Mouse (Mus musculus) liver, embryonic 14.5 days (tissue): Measurements from ENCODE around the gene Mink1. TPM values are rescaled to one million over a fixed set of nuclear protein-coding genes. Genes with fewer than 3 reads are reported as not detected.

ENCODE experiments used
- ATAC-seq: fragments of 200-750 bp; cut with Nextera tagmentation; 2 replicates; pipeline ENCODE4 v1.8.0; 2017; ENCODE audit warnings: moderate number of reproducible peaks, mild to moderate bottlenecking, moderate library complexity; ENCODE audit not compliant: insufficient read depth
- DNase-seq, 3 experiments: peaks; one replicate each; pipeline ENCODE4 v3.0.0-alpha.2; 2012 to 2013; ENCODE audit warnings: low read depth in 3 of 3, low spot score in 3 of 3
- H3K27ac ChIP-seq: fragments of 300-500 bp; sonication (generic); 2 replicates; pipeline ENCODE4 v1.5.1; 2014; ENCODE audit warnings: moderate library complexity, mild to moderate bottlenecking, control low read depth, inconsistent platforms
- H3K27me3 ChIP-seq: fragments of 300-500 bp; sonication (generic); 2 replicates; pipeline ENCODE4 v1.6.1; 2014; ENCODE audit warnings: mild to moderate bottlenecking, low read length, moderate library complexity; ENCODE audit not compliant: control insufficient read depth, insufficient read depth
- H3K36me3 ChIP-seq: fragments of 300-500 bp; sonication (generic); replicated peaks from 2 replicates; pipeline ENCODE4 v1.6.1; 2014; ENCODE audit warnings: low read depth; ENCODE audit not compliant: control insufficient read depth, insufficient read depth
- H3K4me1 ChIP-seq, 2 experiments: fragments of 200-500 bp in 1 of 2; fragments of 300-500 bp in 1 of 2; sonication (generic) in 1 of 2; replicated peaks; 2 replicates each; pipeline ENCODE4 v1.6.1; 2012 to 2014; ENCODE audit warnings: antibody characterized with exemption in 1 of 2, inconsistent platforms in 1 of 2, low read length in 1 of 2; ENCODE audit not compliant: control insufficient read depth in 2 of 2, insufficient read depth in 2 of 2
- H3K4me2 ChIP-seq: fragments of 300-500 bp; sonication (generic); 2 replicates; pipeline ENCODE4 v1.6.1; 2014; ENCODE audit warnings: low read depth, mild to moderate bottlenecking, control low read depth, moderate library complexity
- H3K4me3 ChIP-seq, 2 experiments: fragments of 200-500 bp in 1 of 2; fragments of 300-500 bp in 1 of 2; sonication (generic) in 1 of 2; 2 replicates each; pipeline ENCODE4 v1.5.1; 2012 to 2014; ENCODE audit warnings: low read depth in 2 of 2, low read length in 2 of 2, mild to moderate bottlenecking in 2 of 2, control low read depth in 1 of 2, inconsistent platforms in 1 of 2, moderate library complexity in 1 of 2; ENCODE audit not compliant: insufficient read depth in 1 of 2
- H3K9ac ChIP-seq: fragments of 300-500 bp; sonication (generic); replicated peaks from 2 replicates; pipeline ENCODE4 v1.6.1; 2014; ENCODE audit warnings: mild to moderate bottlenecking, control low read depth, moderate library complexity
- H3K9me3 ChIP-seq: fragments of 300-500 bp; sonication (generic); 2 replicates; pipeline ENCODE4 v1.6.1; 2016; ENCODE audit warnings: low read length, mixed read lengths; ENCODE audit not compliant: control insufficient read depth
- CTCF ChIP-seq: IDR thresholded peaks from 2 replicates; pipeline ENCODE4 v1.5.1; 2016; ENCODE audit warnings: antibody characterized with exemption, low read depth, control low read depth
- EP300 ChIP-seq: IDR thresholded peaks from 2 replicates; pipeline ENCODE4 v1.6.1; 2016; ENCODE audit warnings: antibody characterized with exemption, low read depth
- WGBS: fragments of 180-500 bp; shearing (Covaris S2); extraction: QIAGEN DNeasy Blood & Tissue Kit; methylation state at CpG from one replicate; pipeline ENCODE4 v1.1.7; 2014; ENCODE audit not compliant: insufficient replicate concordance; 5-methylcytosine and 5-hydroxymethylcytosine counted together
- polyA plus RNA-seq, 2 experiments: library from polyadenylated mRNA; depleted of rRNA in 1 of 2; stranded (reverse) in 1 of 2; unstranded in 1 of 2; fragments of >200 nt; fragmentation: Nextera tagmentation in 1 of 2; extraction: Ambion mirVana in 1 of 2; gene quantifications; 2 replicates each; pipeline versions ENCODE4 v1.2.1 to v1.2.3; 2012 to 2014

The Mink1 gene
- polyA plus RNA-seq, 2 experiments = 3.7 to 14.1 TPM

- Histone ChIP-seq H3K4me1 (peaks cover 0 to 5% of the 10 kb centered on the region in 2 experiments; a peak in 2 of 4 replicates), H3K27me3 (no peaks in the 10 kb centered on the region), H3K4me2 (peak overlapping the region; percentile 82), H3K36me3 (no peaks in the 10 kb centered on the region), H3K27ac (no peak overlapping the region), H3K4me3 (peak overlapping the region; percentile 54 to 55), H3K9me3 (no peaks in the 10 kb centered on the region), H3K9ac (peak overlapping the region; percentile 49)
- under 1% methylated on average over 17 of the region's 17 CpGs for WGBS
- peak; percentile 82 for ATAC-seq
- TF ChIP-seq CTCF (no peak), EP300 (no peak)
- DNase-seq = peak; percentile 43 to 56 (median 45)
These were observed 52.4 kb downstream of the Mink1 start for GRCm38 (mm10) chr11:70615074-70615473.

GRCm38 (mm10) chr11:70615516-70616093, 52.9 kb downstream of the Mink1 start, which contains the start of gene 4930544D05Rik:
Gene 4930544D05Rik (plus strand): TSS chr11:70615848.
- peaks cover 0 to 5% of the 10 kb centered on the region in 2 experiments; a peak in 2 of 4 replicates for H3K4me1 ChIP-seq
- H3K9ac ChIP-seq = peak within 1 kb of the TSS; percentile 49
- peak within 1 kb of the TSS; percentile 54 to 55 for H3K4me3 ChIP-seq
- TF ChIP-seq CTCF (no peak), EP300 (no peak)
- H3K4me2 ChIP-seq = peak within 1 kb of the TSS; percentile 82
- 16% methylated on average over 21 of the region's 21 CpGs for WGBS
- no peaks in the 10 kb centered on the region for H3K27me3 ChIP-seq
- H3K9me3 ChIP-seq = no peaks in the 10 kb centered on the region
- DNase-seq = no peak
- ATAC-seq = no peak
- no peak within 1 kb of the TSS for H3K27ac ChIP-seq
- no peaks in the 10 kb centered on the region for H3K36me3 ChIP-seq

GRCm38 (mm10) chr11:70619101-70619500, 56.4 kb downstream of the Mink1 start, which contains the start of gene Chrne:
Gene Chrne (minus strand): TSS chr11:70619216.
- 63% methylated on average over 1 of the region's 1 CpGs for WGBS
- ATAC-seq (no peak), DNase-seq (no peak)
- Histone ChIP-seq H3K4me2 (no peak within 1 kb of the TSS), H3K36me3 (no peaks in the 10 kb centered on the region), H3K4me1 (peaks cover 0 to 9% of the 10 kb centered on the region in 2 experiments; a peak in 2 of 4 replicates), H3K27ac (no peak within 1 kb of the TSS), H3K27me3 (no peaks in the 10 kb centered on the region), H3K9ac (no peak within 1 kb of the TSS), H3K9me3 (no peaks in the 10 kb centered on the region), H3K4me3 (no peak within 1 kb of the TSS)
- TF ChIP-seq EP300 (no peak), CTCF (no peak)

- WGBS = 43% methylated on average over 7 of the region's 7 CpGs
- DNase-seq (no peak), ATAC-seq (peak; percentile 67; the same call in 1 of the 2 replicates)
- Histone ChIP-seq H3K9me3 (no peaks in the 10 kb centered on the region), H3K27me3 (no peaks in the 10 kb centered on the region), H3K4me2 (no peak overlapping the region), H3K4me1 (0 out of 4 replicates have a peak, but pooled peaks cover 0 to 4% of the 10 kb centered on the region in 2 experiments), H3K9ac (no peak overlapping the region), H3K4me3 (no peak overlapping the region), H3K27ac (no peak overlapping the region), H3K36me3 (no peaks in the 10 kb centered on the region)
- TF ChIP-seq EP300 (no peak), CTCF (no peak)
These were observed 59.5 kb downstream of the Mink1 start for GRCm38 (mm10) chr11:70621972-70622814.
